Mouse (Mus musculus) cerebellum, postnatal 10 days (tissue): ENCODE measurements around the gene Ccdc62.

ENCODE experiments used
- DNase-seq, 2 experiments: peaks; one replicate each; pipeline ENCODE4 v3.0.0; 2021; ENCODE audit warnings: mixed read lengths in 2 of 2

Ccdc62 gene

DNA sequence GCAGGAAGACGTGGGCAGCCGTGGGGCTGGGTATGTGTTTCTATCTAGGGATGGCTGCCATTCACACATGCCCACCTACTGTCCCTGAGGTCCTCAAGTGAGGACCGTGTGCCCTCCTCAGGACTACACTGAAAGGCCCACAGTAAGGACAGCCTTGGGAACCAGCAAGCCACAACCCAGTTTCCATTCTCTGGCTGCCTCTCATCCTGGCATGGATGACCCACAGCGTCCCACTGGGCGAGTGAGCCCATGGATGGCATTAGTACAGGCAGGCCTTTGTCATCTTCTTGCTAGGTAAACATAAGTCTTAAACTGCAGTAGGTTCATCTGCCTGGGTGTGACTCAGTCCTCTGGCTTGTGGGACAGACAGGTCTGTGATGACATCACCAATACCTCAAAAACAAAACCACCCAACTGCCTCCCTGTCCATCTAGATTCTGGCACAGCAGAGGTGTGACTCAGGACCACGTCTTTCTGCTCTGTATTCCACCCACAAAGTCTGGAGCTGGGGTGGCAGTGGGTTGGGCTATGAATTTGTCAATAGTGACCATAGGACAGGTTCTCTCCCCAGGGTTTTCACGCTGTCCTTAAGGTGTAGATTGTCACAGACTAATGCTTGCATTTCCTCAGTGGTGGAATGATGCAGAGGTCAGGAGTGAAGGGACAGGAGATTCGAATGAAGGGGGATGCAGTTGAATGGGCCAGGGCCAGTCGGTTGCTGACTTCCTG is 50.2 kb downstream of the Ccdc62 start:
- DNase-seq, result peak in 1 of 2 experiments; percentile 48

DNA sequence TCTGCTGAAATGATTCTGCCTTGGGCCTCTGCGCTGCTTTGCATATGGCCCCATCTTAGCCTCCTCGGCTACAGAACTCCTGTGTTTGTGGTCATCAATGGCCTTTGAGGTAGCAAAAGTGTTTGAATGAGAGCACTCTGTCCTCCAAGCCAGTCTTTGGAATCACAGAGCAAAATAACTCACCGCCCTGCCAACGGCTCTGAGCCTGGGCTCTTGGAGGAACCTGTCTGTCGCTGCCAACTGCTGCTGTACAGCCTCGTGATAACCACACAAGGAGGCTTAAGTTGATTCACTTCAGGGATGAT is 50.7 kb downstream of the Ccdc62 start:
- DNase-seq, result peak; percentile 39 to 49

DNA sequence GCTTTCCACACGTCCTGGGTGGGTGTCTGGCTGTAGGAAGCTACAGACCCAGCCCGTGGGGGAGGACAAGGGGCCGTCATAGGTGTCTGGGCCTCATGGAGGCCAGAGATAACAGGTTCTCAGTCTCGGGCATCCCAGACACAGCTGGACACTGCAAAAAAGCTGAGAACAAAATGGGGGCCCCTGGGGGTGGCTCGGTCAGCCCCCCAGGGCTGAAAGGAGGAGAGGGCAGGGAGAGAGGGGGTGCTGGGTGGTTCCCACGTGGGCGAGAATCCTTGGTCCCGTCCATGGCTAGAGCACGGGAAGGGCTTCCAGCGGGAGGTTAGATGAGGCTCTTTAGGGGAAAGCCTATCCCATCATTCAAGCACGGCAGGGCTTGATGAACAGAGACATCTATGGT is 52.4 kb downstream of the Ccdc62 start:
- no peak for DNase-seq

DNA sequence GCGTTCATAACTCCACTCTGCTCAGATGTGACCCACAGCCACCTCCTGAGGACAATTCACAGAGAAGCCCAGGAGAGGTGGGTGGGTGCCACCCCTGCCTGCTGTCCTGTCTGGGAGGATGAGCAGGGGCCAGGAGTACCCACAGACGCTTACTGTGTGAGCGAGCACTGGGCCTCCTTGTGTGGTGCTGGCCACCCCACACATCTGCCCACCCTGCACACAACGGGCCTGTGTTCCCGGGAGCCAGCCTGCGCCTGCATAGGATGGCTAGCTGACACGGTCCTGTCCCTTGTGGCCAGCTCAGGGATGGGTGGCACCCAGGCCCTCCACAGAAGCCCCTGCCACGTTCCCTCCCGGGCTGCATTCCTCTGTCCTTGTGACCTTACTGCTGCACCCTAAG is 55.0 kb downstream of the Ccdc62 start:
- DNase-seq, result no peak

DNA sequence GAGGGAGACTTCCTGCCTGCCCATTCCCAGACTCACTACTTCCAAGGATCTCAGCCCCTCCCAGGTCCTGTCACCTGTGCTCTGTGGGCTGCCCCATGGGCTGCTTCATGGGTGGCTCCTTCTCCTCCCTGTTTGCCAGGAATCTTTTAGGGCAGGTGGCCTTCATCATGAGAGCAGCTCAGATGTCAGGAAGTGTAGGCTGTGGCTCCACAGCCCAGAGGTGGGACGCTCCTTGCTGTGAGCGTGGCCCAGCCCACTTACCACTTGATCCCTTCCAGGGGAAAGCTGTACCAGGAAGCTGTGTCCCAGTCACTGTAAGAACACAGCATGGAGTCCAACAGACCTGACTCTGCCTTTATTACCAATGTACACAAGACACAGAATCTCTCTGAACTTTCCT is 56.4 kb downstream of the Ccdc62 start:
- no peak for DNase-seq

DNA sequence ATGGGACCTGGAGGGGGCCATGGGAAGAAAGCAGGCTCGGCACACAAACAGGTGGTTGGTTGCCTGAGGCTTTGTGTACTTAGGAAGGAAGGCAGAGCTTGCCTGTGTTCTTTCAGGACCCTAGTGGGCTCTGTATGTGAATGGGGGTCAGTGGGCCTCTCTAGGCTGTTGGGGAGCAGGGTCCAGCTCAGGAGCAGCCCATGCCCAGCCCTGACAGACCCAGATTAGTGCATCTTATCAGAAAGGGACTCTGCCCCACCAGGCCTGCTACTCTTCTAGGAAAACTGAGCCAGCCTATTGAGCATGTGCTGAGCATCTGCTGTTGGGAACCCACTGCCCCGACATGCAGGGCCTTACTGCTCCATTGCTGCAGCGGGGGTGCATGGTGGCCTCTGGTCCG is 57.0 kb downstream of the Ccdc62 start:
- no peak for DNase-seq

DNA sequence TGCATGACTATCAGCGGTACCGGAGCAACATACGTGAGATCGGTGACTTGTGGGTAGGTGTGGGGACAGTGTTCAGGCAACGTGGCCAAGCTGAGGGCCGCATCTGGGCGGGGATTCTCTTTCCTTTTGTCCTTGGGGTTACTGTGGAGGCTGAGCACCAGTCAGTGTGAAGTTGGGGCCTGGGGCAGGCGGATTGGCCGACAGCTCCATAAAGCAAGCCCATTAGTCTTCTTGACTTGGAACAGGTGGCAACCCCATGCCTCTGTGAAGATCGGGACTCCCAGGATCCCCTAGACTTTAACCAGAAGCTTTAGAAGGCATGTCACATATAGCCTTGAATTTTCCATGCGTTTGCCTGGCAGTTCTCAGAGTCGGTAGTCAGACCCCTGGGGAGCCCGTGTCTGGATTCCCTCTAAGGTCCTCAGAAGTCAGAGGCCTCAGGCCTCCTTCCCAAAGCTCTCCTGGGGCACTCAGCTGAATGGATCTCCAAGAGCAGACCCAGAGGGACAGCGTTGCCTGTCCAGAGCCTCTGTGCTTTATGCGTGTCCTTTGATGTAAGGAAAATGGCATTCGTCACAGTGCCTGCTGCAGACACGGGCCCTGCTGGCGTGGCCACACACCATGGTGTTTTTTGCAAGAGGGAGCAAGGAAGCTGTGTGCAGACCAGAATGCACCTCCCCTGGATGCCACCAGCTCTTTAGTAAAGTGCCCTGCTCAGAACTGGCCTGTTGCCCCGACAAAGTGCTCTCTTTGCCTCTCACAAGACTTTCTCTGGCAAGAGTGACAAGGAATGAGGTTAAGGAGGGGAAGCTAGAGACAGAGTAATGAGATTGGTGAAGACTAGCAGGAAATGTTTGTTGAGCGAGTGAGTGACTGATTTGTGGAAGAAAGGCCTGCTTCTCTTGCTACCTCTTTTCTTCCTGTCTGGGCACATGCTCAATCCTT is 59.7 kb downstream of the Ccdc62 start:
- DNase-seq, result no peak

DNA sequence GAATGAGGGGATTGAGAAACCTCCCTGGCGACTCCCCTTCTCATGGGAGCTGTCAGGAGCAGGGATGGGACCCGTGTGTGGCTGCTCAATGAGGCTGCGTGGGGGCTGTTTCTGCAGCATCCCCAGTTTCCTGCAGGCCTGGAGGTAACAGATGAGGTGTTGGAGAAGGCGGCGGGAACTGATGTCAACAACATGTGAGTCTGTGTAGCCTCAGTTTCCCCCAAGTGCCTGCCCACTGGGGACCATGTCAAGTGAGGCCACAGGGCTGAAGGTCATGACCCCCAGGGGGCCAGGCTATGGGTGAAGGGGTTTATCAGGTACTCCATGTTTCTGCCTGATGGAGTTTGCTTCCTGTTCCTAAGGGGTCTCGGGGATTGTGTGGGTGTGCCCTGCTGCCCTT is 60.8 kb downstream of the Ccdc62 start:
- DNase-seq, result peak in 1 of 2 experiments; percentile 39

DNA sequence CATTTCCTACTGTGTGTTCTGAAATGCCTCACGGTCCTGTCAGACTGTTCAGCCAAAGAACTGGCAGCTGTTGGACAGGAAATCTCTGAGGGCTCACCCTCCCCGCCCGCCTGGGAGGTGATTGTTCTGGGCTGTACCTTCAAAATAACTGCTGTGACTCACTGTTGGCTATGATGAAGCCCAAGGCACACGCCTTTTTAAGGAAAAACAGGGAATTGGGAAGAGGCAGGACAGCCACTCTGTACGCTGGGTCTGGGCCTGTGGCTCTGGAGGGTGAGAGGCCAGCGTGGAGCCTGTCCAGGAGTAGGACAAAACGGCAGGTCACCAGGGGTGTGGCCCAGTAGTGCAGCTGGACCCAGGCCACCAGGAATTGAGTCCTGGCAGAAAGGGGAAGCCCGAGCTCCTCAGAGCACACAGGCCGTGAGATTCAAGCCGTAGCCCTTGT is 61.7 kb downstream of the Ccdc62 start:
- peak in 1 of 2 experiments; percentile 52 for DNase-seq

DNA sequence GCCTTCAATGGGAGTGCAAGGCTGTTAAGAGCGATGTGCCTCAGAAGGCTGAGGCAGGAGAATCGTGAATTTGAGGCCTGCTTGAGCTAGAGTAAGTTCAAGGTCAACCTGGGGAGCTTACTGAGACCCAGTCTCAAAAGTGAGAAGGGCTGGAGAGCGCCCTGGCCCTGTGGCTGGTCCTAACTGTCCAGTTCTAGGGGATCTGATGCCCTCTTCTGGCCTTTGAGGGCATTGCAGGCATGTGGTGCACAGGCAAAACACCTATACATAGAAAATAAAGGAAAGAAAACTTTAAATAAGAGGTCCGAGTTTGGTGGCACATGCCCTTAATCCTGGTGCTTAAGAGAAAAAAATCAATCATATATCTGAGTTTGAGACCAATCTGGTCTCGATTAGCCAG is 62.3 kb downstream of the Ccdc62 start:
- peak; percentile 97 to 98 for DNase-seq

DNA sequence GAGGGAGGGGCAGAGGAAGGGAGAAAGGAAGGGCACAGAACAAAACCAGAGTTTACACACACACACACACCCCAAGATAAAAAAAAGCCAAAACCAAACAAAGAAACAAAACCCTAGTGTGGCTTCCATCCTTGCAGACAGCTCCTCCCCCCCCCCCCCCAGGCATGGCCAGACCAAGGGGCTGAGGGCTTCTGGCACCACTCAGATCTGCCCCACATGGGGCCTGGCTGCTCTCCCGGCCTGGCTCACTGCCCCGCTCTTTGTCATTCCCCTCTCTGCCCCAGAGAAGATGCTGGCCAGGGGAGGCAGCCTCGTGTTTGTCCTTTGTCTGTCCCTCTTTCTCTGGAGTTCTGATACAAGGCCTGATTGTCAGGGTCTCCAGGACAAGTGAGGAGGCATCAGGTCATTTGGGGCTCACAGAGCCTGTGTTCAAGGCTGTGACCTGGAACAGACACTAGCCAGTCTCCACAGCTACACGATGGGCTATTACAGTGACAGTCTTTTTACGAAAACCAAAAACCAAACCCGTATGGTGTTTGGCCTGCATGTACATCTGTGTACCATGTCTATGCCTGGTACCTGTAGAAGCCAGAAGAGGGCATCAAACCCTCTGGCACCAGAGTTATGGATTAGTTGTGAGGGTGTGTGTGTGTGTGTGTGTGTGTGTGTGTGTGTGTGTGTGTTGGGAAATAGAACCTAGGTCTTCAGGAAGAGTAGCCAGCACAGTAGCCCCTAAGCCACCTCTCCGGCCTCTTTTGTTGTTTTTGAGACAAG is 63.0 kb downstream of the Ccdc62 start:
- DNase-seq, result peak; percentile 95 to 96

DNA sequence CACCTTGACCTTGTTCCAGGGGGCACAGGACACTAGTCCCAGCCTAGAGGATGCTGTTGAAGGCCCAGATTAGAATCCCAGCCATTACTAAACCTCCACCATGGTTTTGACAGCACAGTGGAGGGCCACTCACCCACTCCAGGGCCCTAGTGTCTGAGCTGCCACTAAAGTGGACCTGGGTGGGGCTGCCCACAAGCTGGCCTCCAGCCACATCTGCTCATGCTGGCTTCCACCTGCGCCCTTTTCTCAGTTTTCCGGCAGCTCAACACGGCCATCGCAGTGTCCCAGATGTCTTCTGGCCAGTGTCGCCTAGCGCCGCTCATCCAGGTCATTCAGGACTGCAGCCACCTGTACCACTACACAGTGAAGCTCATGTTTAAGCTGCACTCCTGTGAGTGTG is 64.0 kb downstream of the Ccdc62 start:
- DNase-seq, result peak; percentile 59 to 66

DNA sequence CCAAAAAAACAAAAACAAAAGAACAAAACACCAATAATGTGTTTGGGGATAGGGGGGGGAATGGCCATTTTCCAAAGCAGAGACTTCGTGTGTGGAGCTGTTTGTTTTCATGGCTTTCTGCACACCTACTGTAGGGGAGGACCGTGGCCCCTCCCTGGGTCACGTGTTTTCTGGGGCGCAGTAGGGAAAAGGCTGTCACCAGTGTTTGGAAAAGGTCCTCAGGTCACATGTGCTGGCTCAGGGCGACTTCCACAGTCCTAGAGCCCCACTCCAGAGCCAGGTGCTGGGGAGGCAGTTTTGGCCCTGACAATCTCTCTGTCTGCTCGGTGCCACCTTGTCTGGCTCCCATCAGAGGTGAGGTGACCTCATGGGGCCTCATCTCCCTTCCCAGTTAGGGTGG is 64.9 kb downstream of the Ccdc62 start:
- DNase-seq, result no peak

DNA sequence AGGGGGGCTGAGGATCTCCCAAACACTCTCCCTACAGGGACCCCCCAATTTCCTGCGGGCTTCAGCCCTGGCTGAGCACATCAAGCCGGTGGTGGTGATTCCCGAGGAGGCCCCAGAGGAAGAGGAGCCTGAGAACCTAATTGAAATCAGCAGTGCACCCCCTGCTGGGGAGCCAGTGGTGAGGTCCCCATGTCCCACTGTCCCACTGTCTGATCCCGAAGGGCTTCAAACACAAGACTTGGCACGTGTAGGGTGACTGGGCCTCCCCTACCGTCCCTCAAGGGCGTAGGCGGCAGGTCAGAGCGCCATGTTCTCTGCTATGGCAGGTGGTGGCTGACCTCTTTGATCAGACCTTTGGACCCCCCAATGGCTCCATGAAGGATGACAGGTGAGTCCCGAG is 65.7 kb downstream of the Ccdc62 start:
- peak; percentile 66 to 73 for DNase-seq

DNA sequence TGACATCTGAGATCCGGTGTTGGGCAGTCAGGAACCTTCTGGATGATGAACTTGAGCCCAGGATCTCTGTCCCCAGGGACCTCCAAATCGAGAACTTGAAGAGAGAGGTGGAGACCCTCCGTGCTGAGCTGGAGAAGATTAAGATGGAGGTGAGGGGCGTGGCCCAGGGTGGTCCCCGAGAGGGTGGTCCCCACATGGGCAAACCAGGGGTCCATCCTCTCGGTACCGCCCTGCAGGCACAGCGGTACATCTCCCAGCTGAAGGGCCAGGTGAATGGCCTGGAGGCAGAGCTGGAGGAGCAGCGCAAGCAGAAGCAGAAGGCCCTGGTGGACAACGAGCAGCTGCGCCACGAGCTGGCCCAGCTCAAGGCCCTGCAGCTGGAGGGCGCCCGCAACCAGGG is 66.2 kb downstream of the Ccdc62 start:
- no peak for DNase-seq

DNA sequence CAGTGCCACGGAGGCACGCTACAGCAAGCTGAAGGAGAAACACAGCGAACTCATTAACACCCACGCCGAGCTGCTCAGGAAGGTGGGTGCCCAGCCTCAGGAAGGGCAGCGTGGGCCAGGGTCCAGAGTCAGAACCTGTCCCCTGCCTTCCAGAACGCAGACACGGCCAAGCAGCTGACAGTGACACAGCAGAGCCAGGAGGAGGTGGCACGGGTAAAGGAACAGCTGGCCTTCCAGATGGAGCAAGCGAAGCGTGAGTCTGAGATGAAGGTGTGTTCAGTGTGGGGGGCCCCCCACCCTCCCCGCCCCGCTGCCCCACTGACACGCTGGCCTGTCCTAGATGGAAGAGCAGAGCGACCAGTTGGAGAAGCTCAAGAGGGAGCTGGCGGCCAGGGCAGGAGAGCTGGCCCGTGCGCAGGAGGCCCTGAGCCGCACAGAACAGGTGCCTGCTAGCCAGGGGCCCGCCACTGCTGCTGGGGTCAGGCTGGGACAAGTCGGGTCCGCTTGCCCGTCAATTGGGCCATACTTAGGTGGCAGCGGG is 66.8 kb downstream of the Ccdc62 start:
- DNase-seq, result peak; percentile 87 to 92

DNA sequence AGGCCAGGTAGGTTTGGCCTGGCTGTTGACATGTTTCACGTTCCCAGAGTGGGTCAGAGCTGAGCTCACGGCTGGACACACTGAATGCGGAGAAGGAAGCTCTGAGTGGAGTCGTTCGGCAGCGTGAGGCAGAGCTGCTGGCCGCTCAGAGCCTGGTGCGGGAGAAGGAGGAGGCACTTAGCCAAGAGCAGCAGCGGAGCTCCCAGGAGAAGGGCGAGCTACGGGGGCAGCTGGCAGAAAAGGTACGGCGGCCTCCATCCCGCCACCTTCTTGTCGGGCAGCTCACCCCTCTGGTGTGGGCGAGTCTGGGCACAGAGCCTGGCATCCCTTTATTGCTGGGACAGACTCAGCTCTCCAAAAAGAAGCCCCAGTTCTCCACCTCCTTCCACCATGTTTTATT is 67.3 kb downstream of the Ccdc62 start:
- DNase-seq, result peak; percentile 71 to 73

DNA sequence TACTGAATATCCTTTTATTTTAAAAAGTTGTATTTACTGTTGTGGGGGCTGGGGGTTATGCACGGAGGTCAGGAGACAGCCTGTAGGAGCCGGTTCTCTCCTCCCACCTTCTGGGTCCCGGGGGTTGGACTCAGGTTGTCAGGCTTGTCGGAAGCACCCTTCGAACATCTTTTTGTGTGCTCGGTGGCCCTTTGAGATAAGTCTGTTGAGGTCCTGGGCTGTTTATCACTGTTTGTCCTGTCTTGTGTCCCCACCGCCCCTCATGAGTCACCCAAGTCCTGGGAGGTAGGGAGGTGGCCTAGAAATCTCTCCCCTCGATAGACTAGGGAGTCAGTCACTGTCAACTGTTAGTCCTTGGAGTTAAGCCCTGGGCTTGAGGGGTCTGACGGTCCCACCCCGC is 67.9 kb downstream of the Ccdc62 start:
- no peak for DNase-seq

DNA sequence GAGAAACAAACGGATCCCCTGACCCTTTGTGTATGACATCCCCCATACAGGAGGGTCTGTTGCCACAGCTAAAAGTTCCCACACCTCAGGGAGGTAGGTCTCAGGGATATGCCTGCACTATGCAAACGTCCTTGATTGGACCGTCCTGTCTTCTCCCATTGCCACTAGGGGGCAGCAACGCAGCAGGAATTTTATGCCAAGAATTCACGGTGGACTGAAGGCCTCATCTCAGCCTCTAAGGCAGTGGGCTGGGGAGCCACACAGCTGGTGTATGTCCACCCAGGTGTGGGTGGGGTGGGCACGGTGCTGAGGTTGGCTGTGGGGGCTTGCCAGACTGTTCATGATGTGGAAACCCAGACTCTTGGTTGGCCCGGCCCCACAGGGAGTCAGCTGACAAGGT is 70.3 kb downstream of the Ccdc62 start:
- DNase-seq, result peak; percentile 96 to 97

DNA sequence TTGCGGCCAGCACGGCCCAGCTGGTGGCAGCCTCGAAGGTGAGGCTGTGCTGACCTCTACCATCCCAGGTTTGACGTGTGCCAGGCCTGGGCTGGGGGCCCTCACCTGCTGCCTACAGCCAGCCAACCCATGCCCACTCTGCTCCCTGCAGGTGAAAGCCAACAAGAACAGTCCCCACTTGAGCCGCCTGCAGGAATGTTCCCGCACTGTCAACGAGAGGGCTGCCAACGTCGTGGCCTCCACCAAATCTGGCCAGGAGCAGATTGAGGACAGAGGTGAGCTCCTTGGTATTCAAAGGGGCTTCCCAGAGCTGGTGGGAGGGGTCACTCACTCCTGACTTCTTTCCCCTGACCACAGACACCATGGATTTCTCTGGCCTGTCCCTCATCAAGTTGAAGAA is 70.8 kb downstream of the Ccdc62 start:
- no peak for DNase-seq

DNA sequence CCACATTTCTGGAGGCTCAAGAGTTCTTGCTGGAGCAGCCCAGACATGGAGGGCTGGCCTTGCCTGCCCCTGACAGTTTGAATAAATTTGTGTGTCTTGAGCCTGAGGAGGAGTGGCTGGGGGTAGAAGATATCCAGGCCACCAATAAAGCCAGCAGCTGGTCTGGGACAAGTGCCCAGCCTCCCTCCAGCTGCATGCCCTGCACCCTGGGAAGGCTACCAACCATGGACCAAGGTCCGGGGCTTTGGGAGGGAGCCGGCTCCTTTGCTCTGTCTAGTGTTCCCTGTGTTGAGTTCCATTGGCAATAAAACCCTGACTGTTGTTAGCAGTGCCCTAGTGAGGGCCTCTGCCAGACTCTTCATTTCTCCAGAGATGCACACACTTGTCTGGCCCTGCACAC is 72.4 kb downstream of the Ccdc62 start:
- DNase-seq, result peak; percentile 70 to 84

DNA sequence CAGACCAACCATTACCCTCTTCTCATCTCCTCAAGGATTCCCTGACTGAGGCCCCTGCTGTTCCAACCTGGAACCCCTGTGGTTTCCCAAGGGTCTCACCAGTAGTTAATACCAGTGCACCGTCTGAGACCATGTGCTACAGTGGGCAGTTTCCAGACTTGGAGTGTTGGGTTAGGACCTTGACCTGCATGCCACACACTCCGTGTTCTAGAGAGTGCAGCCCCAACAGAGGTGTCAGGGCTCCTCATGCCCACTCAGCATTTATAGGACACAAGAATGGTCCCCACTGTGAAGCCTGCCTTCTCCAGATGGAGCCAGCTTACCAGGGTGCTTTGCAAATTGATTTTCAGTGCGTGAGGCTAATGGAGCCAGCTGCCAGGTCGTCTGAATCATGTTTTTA is 72.9 kb downstream of the Ccdc62 start:
- peak in 1 of 2 experiments; percentile 50 for DNase-seq
